Mouse (Mus musculus) small intestine, adult 2 months (tissue): ENCODE data around the gene Acacb.

Source experiments
- CTCF ChIP-seq: fragments of 200-500 bp; IDR thresholded peaks from 2 replicates; pipeline ENCODE4 v1.5.1; 2012; ENCODE audit warnings: low read depth, mild to moderate bottlenecking, control low read depth, inconsistent platforms, low read length, moderate library complexity, mixed read lengths; ENCODE audit not compliant: insufficient replicate concordance, insufficient read length; ENCODE audit errors: extremely low read depth
- POLR2A ChIP-seq: fragments of 200-500 bp; IDR thresholded peaks from 2 replicates; pipeline ENCODE4 v1.6.1; 2012; ENCODE audit warnings: low read depth, mild to moderate bottlenecking, control low read depth, inconsistent platforms, low read length, moderate library complexity

DNA sequence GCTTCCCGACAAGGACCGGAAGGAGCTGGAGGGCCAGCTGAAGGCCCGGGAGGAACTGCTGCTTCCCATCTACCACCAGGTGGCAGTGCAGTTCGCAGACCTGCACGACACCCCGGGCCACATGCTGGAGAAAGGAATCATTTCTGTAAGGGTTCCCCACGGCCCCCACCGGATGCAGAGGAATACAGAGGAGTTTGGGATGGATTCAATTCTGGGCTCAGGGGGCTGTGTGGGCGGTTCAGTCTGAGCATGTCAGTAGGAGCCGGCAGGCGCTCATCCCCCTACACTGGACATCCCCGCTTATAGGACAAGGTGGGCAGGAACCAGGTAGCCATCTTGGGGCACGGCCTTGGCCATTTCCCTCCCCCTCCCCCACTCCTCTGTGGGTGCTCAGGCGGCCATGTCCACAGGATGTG, 101.8 kb downstream of the Acacb start:
- no peak for TF ChIP-seq POLR2A
- TF ChIP-seq CTCF = peak; percentile 79; the same call in 1 of the 2 replicates
